Mouse (Mus musculus): ENCODE data around the gene Dct. TPM values are rescaled to one million over a fixed set of nuclear protein-coding genes. Genes with fewer than 3 reads are reported as not detected.

The Dct gene
- total RNA-seq (2021), result under 1 TPM; 0.38 to 0.42 TPM
- long read RNA-seq, experiment 1, result 0 reads
- long read RNA-seq, experiment 2, result 0 reads

DNA sequence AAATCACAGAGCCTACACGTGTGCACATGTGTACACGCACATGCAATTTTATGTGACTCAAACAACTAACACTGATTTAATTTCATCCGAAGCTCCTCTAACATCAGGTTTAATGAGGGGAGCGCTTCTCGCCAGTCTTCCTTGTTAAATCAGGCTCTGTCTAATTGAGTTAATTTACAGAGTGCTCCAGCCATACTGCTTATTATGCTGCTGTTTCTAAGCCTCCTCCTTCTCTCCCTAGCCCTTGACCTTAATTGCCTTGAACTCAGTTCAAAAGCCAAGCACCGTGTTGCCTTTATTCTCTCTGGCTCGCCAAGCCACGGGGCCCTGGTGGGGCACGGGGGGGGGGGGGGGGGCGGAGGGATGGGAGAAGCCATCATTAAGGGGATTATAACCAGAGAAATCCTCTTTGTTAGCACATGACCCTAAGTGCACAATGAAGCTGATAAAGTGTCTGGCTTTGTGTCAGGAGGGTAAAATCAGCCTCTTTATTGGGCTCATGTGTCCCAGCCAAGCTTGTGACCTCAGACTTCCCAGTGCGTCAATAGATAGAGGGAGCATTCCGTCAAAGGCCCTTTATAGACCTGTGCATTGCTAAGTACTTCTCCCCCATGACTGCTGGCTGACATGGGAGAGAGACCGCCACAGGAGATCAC, at the start of gene Dct:
Dct (minus strand) TSS at position 270 of the 656 bp plus-strand sequence.
- no peak for DNase-seq
- intact Hi-C loops (cut with DNase I), result no loop called here

DNA sequence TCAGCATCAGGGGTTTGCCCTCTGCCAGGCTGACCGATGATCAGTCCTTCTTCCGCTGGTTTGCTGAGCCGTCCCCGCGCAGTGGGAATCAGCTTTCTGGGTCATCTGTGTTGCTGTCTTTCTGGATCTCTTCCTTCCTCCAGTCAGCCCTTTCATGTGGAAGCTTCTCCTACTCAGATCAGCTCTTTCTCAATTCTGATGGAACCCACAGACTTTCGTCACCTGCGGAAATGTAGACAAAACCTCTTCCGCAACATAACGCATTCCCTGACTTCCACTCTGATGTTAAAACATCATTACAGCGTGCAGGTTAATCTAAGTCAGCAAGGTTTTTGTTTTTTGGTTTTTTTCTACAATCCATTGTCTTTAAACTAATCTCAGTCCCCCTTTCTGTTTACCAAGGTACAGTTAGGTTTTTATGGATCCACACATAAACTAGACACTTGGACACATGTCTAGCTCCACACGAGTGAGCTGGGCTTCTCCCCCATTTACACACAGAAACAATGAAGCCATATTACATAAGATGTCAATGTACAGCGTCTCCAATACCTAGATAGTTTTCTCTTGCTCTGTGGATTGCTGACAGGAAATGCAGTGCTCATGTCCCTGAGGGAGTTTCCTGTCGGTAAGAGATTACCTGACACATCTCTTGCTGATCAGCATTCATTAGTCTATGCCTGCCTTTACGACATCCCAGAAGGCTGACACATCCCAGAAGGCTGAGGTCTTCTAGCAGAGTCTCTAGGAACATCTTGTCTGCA, 49.4 kb upstream of the Dct start:
- intact Hi-C loops (cut with DNase I), result no loop called here
- DNase-seq, result no peak

DNA sequence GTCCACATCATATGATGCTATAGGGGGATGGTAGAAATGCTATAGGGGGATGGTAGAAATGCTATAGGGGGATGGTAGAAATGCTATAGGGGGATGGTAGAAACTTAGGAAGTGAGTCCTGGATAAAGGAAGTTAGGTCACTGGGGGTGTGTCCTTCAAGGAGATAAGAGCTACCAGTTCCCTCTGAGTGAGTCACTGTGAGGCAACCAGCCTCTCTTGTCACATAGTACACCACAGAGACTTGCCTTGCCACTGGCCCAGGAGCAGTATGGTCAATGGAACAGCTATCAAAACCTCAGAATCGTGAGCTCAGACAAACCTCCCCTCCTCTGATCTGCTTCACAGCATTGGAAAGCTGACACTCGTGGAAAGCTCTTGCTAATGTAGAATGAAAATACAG, 46.2 kb upstream of the Dct start:
- intact Hi-C loops (cut with DNase I), result no loop called here
- DNase-seq, result no peak

DNA sequence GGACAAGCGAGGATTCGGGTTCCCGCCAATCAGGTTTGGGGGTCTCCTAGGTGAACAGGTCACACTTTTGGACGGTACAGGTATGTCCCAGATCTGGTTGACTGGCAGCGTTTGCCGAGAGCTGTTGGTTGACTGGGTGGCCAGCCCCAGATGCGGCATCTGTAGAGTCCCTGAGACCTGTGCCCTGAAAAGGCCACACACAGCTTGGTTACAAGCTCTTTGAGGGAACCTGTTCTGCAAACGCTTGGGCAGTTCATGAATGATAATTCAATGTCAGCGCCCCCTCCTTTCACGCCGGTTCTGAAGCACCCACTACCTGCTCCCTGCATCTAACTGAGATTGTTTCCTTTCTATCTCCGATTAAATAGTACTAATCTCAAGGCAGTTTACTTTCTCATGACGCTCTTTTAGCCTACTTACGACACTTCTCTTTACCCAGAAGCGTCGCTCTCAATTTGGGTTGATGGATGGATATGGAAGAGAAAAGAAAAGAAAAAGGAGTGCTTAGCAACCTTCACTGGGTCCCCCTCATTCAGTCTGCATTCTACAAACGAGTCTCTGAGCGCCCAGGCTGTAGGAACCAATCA, 37.9 kb upstream of the Dct start:
- no peak for DNase-seq
- intact Hi-C loops (cut with DNase I), result no loop called here

DNA sequence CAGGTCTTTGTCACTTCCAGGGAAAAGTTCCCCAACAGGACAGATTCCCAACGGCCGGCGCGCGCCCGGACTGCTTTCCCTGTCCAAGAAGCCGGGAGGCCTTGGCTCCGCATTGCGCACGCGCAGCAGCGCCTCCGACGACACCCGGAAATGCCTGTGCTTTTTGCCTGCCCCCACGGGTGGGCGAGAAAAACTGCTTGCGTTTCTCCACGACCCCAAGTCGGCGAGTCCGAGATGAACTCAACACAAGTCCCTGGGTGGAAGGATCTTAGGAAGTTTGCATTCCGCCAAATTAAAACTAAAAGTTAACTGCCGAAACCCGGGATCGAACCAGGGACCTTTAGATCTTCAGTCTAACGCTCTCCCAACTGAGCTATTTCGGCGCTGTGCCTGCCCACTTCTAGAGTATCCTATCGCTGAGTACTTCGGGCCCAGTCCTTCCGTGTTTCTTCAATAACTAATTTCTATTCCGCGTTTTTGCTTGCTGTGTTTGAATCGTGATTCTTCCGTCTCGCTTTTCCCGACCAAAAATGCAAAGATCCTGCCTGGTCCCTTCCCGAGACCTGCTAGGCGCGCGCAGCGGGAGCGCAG, 37.3 kb upstream of the Dct start:
- intact Hi-C loops (cut with DNase I), result no loop called here
- DNase-seq, result peak; percentile 92 to 93

DNA sequence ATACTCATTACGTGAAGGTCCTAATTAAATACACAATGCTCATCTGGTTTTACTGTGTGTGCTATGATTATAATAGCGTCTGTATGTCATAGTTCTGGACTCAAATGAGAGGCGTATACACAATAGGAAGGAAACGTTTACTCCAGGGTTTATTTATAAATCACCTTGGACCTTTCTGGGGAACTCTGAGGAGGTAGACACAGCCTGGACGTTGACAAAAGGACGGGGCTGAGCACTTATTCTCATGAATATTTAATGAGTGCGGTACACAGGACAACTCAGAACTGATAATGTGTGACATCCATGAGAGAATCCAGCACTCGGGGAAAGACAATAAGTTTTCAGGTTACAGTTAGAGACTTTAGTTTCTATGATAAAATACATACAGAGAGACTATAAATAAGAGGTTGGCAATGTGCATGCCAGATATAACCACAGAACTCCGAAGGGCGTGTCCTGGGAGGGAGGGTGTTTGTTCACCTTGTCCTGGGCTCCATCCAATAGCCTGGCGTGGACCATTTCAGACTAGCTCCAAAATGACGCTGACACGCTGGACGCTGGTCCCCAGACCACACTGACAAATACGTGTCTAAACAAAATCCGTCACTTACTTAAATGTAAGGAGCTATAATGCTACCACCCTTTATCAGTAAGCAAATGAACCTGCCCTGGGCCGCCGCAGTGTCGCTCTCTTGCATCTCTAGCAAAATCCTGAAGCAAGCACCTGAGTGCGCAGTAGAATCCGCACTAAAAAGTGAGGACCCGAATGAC, 36.6 kb upstream of the Dct start:
- intact Hi-C loops (cut with DNase I), result no loop called here
- no peak for DNase-seq

DNA sequence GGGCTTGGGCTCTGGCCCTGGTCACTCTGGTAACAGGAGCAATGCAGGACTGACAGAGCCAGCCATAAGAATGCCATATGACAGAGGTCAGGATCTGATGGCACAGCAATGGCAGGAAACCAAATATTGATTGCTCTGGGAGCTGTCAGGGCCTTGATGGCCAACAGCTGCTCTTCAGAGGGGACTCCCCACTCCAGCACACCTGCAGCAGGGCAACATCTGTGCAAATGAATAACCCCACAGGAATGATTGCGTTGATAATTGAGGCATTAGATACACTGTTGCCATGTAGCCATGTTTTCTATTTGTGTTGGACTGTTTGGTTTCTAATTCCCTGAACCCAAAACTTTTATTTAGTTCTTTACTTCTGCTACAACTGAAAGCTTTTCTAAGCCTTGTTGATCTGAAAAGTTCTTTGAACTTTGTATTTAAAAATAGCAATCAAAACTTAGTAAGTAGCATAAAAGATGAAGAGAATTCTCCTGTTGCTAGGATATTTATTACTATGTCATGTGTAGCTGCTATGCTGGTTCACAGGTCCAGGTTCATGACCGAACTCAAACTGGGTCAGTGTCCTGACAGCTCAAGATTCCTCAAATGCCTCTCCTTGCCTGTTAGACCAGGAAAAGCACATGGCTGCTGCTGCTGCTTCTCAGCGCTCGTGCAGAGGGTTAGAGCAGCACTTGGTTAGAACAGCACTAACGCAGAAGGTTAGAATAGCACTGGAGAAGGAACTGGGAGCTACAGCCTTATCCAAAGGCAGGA, 34.4 kb upstream of the Dct start:
- no peak for DNase-seq
- intact Hi-C loops (cut with DNase I), result no loop called here

DNA sequence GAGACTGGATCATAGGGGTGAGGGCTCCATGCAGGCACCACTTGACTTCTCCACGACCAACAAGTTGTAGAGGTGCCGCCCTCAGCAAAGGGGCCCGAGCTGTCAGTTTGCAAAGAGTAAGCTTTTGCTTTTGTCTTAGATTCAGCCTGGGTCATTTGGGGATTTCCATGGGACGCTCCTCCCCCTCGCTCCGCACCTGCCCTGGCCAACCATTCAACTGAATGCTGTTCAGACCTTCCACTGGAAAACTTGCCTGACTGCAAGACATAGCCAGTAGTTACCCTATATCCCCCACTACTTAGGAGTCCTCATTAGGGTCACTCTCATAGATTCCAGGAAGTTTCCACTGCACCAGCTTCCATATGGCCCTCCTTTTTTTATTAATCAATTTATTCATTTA, 31.8 kb upstream of the Dct start:
- intact Hi-C loops (cut with DNase I), result no loop called here
- no peak for DNase-seq

DNA sequence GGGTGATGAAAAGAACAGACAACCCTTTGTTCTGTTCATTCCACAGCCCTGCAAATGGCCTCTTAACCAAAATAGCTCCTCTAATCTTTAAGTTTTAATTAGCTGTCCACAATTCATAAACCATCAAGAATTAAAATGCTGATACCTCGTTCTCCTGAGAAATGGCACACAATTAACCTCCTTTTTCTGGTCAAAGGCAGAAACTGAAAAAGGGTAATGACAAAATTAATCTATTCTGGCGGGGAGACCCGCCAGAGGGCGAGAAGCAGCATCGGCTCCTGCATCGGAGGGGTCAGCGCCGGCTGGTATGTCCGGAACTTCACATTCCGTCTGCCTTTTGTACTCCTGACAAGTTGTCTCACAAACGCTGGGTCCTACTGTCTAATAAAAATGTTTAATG, 28.6 kb upstream of the Dct start:
- no peak for DNase-seq
- intact Hi-C loops (cut with DNase I), result no loop called here

DNA sequence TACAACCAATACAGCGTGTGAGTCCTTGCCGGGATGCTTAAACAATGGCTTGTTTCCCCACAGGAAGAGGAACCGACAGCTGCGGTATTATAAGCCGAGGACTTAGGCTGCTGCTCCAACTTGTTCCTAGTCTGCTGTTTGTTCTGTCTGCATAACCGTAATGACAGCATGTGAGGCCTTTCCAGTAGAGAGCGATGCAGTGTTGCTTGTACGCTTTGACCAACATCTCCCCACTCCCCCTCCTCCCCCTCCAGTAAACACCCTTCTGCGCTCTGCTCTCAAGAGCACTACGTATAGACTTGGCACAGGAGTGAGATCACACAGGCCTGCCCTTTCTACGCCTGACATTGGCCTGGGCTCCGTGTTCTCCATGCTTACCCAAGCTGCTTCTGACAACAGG, 18.1 kb upstream of the Dct start:
- no peak for DNase-seq
- intact Hi-C loops (cut with DNase I), result no loop called here

DNA sequence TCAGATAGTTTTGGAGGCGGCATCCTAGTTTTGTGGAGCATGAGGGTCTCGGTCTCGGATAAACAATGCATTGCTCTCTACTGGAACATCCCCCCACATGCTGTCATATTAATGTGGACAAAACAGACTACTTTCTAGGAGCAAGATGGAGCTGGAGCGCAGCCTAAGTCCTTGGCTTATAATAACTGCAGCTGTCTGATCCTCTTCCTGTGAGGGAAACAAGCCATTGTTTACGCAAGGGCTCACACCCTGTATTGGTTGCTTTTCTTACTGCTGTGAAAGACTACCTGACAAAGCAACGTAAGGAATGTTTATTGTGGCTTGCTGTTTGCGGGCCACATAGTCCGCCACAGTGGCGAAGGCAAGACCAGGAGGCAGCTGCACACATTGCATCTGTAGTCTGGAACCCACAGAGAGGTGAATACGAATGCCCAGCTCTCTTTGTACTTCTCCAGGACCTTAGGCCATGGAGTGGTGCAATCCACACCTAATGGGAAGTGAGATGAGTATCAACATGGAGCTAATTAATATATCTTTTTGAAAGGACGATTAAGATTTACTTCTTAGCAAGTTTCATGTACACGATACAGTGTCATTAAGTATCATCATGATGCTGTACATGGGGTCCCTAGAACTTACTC, 17.5 kb upstream of the Dct start:
- intact Hi-C loops (cut with DNase I), result no loop called here
- no peak for DNase-seq

DNA sequence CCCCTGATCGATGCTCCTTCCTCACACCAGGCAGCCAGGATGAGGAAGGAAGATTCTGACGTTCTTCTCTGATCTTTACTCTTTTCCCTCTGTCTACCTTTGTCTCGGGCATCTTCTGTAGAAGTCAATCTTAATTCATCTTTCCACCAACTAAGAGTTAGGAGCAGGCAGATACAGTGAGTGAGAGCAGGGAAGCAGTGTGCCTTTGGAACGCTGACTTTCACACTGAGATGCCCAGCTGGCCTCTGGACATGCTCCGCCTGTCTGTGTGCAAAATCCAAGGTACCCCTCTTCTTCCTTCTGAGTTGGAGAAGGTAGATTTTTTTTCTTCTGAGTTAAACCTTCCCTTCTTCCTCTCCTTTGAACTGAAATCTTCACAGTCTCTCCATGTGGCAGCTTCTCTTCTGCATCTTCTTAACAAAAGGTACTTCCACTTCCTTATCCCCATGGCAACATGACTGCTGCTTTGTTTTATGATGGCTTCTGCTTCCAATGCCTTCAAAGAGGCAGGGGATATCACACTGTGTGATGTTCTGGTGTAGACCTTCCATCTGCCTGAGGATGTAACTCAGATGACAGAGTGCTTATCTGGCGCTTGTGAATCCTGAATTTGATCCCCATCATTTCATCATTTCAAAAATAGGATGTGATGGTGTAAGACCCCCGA, 9.9 kb upstream of the Dct start:
- no peak for DNase-seq
- intact Hi-C loops (cut with DNase I), result no loop called here

DNA sequence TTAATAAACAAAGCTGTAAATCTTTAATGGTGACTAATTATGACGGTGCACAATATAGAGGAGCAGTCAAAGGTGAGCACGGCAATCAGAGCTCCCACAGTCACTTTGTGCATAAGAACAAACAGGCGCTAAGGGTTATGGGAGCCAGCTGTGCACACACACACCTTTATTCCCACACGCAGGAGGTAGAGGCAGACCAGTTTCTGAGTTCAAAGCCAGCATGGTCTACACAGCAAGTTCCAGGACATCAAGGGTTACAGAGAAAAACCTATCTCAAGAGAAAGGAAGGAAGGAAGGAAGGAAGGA, 6.5 kb upstream of the Dct start:
- intact Hi-C loops (cut with DNase I), result no loop called here
- no peak for DNase-seq

DNA sequence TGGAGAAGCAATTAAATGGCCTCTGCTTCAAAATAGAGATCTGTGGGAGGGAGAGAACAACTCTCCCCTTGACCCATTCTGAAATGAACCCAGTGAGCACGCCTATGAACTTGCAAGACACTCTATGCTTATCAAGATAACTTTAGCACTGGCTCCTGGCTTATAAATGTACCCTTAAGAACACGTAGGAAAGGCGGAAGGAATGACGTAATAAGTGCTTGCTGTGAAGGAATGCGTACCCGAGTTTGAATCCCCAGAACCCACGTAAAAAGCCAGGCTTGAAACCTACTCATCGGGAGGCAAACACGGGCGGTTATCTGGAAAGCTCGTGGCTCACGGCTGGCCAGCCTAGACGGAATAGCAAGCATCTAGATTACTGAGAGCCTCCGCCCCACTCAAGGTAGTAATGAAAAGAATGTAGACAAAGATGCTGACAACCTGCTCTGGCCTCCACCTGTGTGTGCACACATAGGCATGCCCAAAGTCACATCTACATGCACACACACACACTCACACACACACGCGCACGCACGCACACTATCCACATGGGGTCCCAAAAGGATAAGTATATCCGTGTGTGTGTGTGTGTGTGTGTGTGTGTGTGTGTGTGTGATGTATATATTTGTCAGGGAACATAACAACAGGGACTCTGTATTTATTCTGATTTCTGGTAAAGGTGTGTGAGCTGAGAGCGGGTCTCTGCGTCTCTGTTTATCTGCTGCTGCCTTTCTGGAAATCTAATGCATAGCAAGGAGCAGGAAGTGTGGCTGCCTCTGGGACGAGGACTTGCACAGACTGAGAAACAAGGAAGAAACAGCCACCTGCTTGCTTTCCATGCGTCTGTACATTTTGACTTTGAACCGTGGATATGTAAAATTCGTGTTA, 5.9 kb upstream of the Dct start:
- intact Hi-C loops (cut with DNase I), result no loop called here
- DNase-seq, result no peak

DNA sequence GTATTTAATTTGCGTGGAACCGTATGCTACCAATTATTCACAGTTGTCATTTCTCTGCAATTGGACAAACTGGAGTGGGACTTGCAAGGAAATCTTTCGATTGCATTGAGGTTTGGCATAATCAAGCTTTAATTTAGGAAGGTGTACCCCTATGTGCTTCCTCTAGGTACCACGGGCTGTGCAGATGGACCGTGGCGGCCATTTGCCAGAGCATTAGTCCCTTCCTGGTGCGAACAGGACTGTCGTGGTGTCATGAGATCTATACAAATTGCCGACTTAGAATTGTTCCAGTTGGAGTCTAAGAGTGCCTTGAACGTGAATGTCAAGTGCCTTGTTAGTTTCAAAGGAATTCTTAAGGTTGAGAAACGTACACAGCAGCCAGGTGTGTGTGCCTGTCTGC, 726 bp upstream of the Dct start:
- no peak for DNase-seq
- intact Hi-C loops (cut with DNase I), result no loop called here

DNA sequence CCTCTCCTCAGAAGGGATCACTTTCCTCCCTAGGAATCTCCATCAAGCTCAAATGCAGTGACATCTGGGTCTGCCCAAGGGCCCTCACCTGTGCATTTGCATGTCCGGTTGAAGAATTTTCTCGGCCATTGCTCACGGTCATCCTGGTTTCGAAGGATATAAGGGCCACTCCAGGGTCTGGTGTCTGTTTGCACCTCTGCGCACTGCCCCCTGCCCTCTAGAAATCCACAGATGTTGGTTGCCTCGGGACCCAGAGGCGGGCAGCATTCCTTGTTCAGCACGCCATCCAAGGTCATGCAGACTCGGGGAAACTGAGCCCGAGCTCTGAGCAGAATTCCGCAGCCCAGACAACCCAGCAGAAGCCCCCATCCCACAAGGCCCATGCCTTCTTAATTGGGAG, 648 bp downstream of the Dct start:
- DNase-seq, result no peak
- intact Hi-C loops (cut with DNase I), result no loop called here

DNA sequence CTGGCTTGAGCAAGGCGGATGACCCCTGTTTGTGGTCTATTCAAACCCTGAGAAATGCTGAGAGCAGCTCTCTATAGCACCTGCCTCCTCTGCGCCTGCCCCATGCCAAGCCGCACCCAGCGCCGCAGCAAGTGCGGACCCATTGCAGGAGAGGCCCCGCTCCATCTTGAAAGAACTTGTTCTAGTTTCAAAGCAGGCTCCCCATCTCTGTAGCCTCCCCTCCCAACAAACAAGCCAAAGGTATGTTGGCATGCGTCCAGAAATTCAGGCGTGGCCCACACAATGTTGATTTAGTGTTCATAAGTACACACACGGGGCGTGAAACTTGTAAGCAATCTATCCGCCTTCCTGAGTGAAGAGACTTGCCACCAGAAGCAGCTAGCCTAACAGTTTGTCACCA, 1.1 kb downstream of the Dct start:
- intact Hi-C loops (cut with DNase I), result no loop called here
- DNase-seq, result no peak

DNA sequence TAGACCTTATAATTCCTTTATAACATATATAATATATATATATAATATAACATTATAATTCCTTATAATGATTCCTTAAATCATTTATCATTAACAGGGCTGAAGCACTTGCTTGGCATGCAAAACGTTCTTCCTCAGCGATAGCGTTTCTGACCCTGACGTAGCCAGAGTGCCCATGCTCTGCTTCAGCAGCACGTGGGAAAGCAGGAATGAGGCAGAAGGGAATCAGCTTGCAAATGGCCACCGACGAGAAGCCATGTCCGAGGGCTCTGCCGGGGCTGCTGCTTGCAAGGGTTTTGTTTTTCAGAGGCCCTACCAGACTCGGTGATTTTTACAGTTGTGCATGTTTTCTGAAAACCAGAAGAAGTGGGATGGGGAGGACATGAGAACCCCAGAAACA, 1.6 kb downstream of the Dct start:
- intact Hi-C loops (cut with DNase I), result no loop called here
- no peak for DNase-seq
